Mouse (Mus musculus) right cerebral cortex, postnatal 36 days (tissue): ENCODE measurements around the gene Glis1.
A peak's percentile ranks its signal among the peaks of the same experiment; 100 is the strongest.

Experiments used
- DNase-seq, 2 experiments: peaks; one replicate each; pipeline ENCODE4 v3.0.0; 2022; ENCODE audit warnings: low spot score in 2 of 2, mixed read lengths in 1 of 2

Gene Glis1

DNA sequence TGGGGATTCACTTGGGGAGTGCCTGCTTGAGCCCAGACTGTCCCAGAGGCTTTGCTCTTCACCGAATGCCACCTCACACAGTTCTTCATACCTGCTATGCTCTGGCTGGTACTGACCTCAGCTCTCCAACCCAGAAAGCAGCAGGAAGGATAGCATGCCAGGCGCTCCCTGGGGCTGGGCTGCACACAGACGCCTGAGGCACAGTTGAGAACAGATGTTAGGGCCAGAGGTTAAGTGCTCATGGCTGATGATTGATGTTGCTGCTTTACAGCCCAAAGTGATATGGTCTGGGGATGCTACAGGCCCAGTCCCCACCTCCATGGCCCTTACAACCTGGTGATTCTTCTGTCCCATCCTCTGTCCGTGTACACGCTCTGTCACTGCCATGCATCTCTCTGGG lies 190.6 kb downstream of the Glis1 start:
- DNase-seq, result no peak

GRCm38 (mm10) chr4:107628226-107628625 lies 193.8 kb downstream of the Glis1 start:
- no peak for DNase-seq

GRCm38 (mm10) chr4:107628921-107629411 lies 194.6 kb downstream of the Glis1 start:
- no peak for DNase-seq

GRCm38 (mm10) chr4:107634631-107635030 lies 200.2 kb downstream of the Glis1 start:
- no peak for DNase-seq

- DNase-seq, result no peak
Observed at GRCm38 (mm10) chr4:107636099-107636498, 201.7 kb downstream of the Glis1 start.

GRCm38 (mm10) chr4:107637670-107638069 lies 203.3 kb downstream of the Glis1 start:
- peak in 1 of 2 experiments; percentile 23 for DNase-seq

GRCm38 (mm10) chr4:107638303-107638702 lies 203.9 kb downstream of the Glis1 start:
- DNase-seq, result no peak

DNA sequence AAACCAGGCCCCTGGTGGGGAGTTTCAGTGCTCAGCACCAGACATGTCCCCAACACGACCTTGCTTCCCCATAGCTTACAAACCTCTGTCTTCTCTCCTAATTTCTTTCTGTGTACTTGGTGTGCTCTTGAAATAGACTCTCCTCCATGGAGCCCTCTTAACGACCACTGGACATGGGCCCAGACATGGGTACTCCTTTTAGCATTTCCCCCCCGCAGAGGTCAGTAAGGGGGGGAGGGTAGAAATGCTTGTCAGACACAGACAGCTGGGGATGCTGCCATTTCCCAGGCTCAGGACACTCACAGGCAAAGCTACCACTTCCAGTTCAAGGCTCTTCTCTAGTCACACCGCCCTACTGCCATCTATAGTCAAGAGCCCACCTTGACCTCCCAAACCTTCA lies 207.2 kb downstream of the Glis1 start:
- DNase-seq, result no peak

DNA sequence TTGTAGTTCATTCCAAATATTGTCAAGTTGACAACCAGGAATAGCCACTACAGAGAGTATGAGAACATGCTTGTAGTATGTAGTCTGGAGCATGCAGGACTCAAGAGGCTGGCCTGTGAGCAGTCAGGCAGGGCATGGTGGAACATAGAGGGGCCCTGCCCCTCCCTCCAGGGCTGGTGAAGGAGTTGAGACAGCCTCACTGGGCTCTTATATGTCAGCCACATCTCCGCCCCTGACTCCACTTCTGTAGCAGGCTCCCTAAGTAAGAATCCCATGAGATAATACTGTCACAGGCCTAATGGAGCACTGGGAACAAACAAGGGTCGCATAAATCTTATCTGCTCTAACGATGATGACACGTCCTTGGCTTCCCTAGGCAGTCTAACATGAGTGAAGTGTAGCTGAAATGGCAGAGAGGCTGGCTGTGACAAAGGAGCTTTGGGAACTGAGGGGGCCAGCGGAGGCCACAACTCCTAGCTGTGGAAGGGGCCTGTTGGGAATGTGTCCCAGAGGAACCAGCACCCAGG lies 214.6 kb downstream of the Glis1 start:
- no peak for DNase-seq

DNA sequence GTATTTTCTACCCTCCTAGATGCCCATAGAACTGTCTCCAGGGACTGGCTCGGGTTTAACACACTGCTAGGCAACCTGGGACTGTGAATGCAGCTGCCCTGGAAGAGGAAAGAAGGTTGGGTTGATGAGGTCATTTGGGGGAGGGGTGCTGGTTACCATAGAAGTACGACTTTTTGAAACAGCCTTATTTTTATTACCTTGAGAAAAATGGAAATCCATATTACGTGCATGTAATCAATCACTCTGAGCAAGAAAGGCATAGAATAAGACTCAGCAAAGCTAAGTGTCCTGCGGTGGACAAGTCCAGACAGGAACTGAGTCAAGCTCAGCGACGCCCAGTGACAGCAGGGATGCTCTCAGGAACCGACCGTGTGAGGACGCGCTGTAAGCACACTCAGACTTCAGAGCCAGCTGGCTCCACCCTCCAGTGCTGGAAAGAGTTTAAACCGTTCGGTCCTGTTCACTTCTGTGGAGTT lies 216.7 kb downstream of the Glis1 start:
- no peak for DNase-seq

GRCm38 (mm10) chr4:107652598-107653279 lies 218.3 kb downstream of the Glis1 start:
- DNase-seq, result peak; percentile 65 to 76

GRCm38 (mm10) chr4:107653280-107653643 lies 218.9 kb downstream of the Glis1 start:
- no peak for DNase-seq

DNA sequence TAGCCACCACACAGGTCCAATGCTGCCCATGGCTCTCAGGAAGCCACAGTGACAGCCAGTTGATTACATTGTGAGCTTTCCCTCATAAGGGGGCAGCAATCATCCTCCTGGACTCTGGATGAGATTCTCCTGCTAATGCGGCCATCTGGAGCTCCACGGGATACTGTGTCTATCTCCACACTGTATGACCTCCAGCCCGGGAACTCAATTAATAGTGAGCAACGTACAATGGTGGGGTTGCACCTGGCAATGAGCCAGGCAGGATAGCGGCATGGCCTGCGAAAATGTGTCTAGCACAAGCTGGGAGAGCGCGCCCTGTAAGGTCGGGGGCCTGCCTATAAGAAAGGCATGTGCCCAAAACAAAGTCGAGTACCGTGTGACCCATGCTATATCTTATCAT lies 226.3 kb downstream of the Glis1 start:
- no peak for DNase-seq

- DNase-seq, result no peak
Observed at GRCm38 (mm10) chr4:107668514-107668913, 234.1 kb downstream of the Glis1 start.

DNA sequence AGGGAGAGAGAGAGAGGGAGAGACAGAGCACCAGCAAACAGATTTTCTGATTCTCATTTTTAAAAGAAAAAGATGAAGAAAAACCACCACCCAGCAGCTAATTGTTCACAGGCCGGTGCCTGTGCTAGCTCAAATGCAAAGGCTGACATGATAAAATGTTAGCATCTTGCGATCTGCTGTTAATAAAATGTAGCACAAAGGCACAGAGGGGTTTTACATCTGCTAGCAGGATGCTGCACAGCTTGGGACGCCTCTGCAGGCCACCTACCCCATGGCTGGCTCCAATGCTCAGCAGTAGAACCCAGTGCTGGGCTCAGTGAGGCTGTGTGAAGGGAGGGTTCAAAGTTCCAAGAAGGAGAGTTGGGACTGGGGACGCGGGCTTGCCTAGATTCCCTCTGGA lies 236.3 kb downstream of the Glis1 start:
- DNase-seq, result no peak

GRCm38 (mm10) chr4:107673638-107674321 lies 239.4 kb downstream of the Glis1 start:
- peak; percentile 75 to 79 for DNase-seq

- no peak for DNase-seq
Observed at GRCm38 (mm10) chr4:107674322-107674644, 239.9 kb downstream of the Glis1 start.

- no peak for DNase-seq
Observed at GRCm38 (mm10) chr4:107675645-107676044, 241.3 kb downstream of the Glis1 start.

DNA sequence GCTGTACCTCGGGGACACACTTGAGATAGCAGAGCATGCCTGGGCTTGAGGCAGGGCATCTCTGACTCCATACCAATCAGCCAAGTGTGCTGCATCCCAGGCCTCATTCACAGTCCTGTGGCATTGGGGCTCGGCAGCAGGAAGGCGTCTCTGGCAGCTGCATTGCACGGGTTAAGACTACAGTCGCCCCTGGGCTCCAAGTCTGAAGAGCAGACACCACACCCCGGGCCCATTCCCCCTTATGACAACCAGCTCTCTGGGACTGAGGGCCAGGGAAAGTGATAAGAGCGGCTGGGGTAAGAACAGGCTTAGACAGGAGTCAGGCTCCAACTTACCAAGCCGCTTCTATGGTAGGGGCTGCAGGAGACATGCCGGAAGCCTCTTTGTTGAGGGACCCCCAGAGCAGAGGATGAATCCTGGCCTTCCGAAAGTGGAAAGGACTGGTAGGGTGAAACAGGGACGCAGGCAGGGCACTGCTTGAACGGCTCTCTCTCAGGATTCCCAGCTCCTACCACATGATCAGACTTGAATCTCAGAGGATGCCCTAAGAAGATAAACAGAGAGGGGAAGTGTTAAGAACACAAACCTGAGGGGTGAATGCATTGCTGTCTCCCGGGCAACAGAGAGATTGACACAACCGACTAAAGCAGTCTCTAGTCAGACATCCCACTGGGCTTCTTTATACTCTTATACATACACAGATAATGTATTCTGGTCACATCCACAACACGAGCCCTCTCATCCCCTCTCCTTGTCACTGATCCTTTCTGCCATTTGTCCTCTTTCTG lies 246.1 kb downstream of the Glis1 start:
- no peak for DNase-seq

- no peak for DNase-seq
Observed at GRCm38 (mm10) chr4:107681099-107681849, 246.9 kb downstream of the Glis1 start.

DNA sequence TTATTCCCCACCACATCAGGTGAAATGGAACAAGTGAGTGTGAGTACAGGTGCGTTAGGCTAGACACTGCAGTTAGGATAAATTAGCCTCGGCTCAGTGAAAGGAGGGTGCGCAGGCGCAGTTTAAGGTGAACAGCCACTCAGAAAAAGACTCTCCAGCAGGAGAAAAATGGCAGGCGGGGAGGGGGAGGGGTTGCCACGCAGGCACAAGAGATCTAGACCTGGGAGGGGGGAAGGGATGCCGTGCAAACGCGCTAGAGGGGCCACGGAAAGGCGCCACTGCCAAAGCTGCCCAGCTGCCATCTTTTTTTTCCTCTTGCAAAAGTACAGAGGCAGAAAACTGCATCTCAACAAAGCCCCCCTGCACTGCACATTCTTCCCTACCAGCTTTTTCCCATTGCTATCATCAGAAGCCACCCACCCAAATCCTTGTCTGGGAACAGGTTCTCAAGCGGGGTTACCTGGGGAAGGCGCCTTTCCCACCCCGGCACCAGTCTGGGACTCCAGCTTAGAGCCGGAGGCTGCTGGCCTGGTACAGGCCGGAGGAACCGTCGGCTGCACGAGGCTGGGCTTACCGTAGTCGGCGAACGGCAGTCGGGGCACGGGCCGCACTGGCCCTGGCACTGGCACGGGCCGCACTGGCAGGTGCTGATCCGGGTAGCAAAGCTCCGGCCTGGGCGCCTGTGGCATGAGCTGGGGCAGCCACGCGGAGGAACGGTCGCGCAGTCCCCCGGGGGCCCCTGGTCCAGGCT lies 248.8 kb downstream of the Glis1 start:
- no peak for DNase-seq
